Mouse (Mus musculus) macrophage (primary cell): ENCODE data around the gene Kcnh5. TPM values are rescaled to one million over a fixed set of nuclear protein-coding genes. Genes with fewer than 3 reads are reported as not detected.

Experiments used
- H3K27ac ChIP-seq: fragments of 350-480 bp; formaldehyde crosslinking; 2 replicates; pipeline ENCODE4 v1.9.0; 2021
- H3K36me3 ChIP-seq: fragments of 350-480 bp; formaldehyde crosslinking; 2 replicates; pipeline ENCODE4 v1.9.0; 2021; ENCODE audit errors: inconsistent target
- H3K4me3 ChIP-seq: fragments of 350-480 bp; formaldehyde crosslinking; 2 replicates; pipeline ENCODE4 v1.9.0; 2021; ENCODE audit errors: inconsistent target
- H3K79me2 ChIP-seq: fragments of 350-480 bp; formaldehyde crosslinking; 2 replicates; pipeline ENCODE4 v1.9.0; 2021; ENCODE audit errors: inconsistent target
- WGBS: methylation state at CpG from one replicate; pipeline ENCODE4 v1.1.7; 2026; ENCODE audit warnings: inconsistent platforms; ENCODE audit not compliant: missing documents; 5-methylcytosine and 5-hydroxymethylcytosine counted together
- polyA plus RNA-seq: library from polyadenylated mRNA; stranded (reverse); fragments of 250-400 nt; gene quantifications from 3 replicates; pipeline ENCODE4 v1.2.4, GENCODE M21; 2018; ENCODE audit warnings: inconsistent platforms
- total RNA-seq, 78 experiments: library from RNA; depleted of rRNA; stranded (reverse); fragments of 250-400 nt; gene quantifications; 1 replicate in 9 of 78; 2 replicates in 24 of 78; 3 replicates in 43 of 78; 4 replicates in 2 of 78; pipeline ENCODE4 v1.2.4; 2018; ENCODE audit warnings: inconsistent platforms in 56 of 78

The Kcnh5 gene
- total RNA-seq (2018; cell fraction: chromatin; rRNA removed), result not detected
- not detected for total RNA-seq (2018; cell fraction: cytosol; rRNA removed)
- not detected for total RNA-seq (2018; cell fraction: nucleus; rRNA removed)
- polyA plus RNA-seq, result not detected in 3 replicates

GRCm38 (mm10) chr12:75176691-75177645 is at the start of gene Kcnh5:
TSS of gene Kcnh5 (minus strand) at chr12:75177332.
- H3K79me2 ChIP-seq, result no peaks in the 10 kb centered on the region
- no peaks in the 10 kb centered on the region for H3K36me3 ChIP-seq
- 3% methylated on average over 52 of the region's 52 CpGs for WGBS
- no peak within 1 kb of the TSS for H3K4me3 ChIP-seq
- no peak within 1 kb of the TSS for H3K27ac ChIP-seq

- H3K4me3 ChIP-seq, result no peak overlapping the region
- H3K27ac ChIP-seq, result no peak overlapping the region
- no peaks in the 10 kb centered on the region for H3K79me2 ChIP-seq
- 94% methylated on average over 1 of the region's 1 CpGs for WGBS
- H3K36me3 ChIP-seq, result no peaks in the 10 kb centered on the region
Observed at GRCm38 (mm10) chr12:75223966-75224365, 46.8 kb upstream of the Kcnh5 start.

GRCm38 (mm10) chr12:75189413-75189812 is 12.3 kb upstream of the Kcnh5 start:
- Histone ChIP-seq H3K27ac (no peak overlapping the region), H3K4me3 (no peak overlapping the region), H3K36me3 (no peaks in the 10 kb centered on the region), H3K79me2 (no peaks in the 10 kb centered on the region)
- WGBS, result 81% methylated on average over 2 of the region's 2 CpGs

GRCm38 (mm10) chr12:75182646-75183045 is 5.5 kb upstream of the Kcnh5 start:
- 88% methylated on average over 7 of the region's 7 CpGs for WGBS

GRCm38 (mm10) chr12:75179491-75179890 is 2.4 kb upstream of the Kcnh5 start:
- H3K79me2 ChIP-seq, result no peaks in the 10 kb centered on the region
- 22% methylated on average over 8 of the region's 8 CpGs for WGBS
- no peaks in the 10 kb centered on the region for H3K36me3 ChIP-seq
- H3K4me3 ChIP-seq, result no peak overlapping the region
- H3K27ac ChIP-seq, result no peak overlapping the region

More at GRCm38 (mm10) chr12:75182646-75183045, 5.5 kb upstream of the Kcnh5 start:
- no peaks in the 10 kb centered on the region for H3K36me3 ChIP-seq
- no peak overlapping the region for H3K27ac ChIP-seq
- H3K79me2 ChIP-seq, result no peaks in the 10 kb centered on the region
- no peak overlapping the region for H3K4me3 ChIP-seq

- no peaks in the 10 kb centered on the region for H3K36me3 ChIP-seq
- WGBS, result 8% methylated on average over 13 of the region's 13 CpGs
Observed at GRCm38 (mm10) chr12:75177646-75178030, 506 bp upstream of the Kcnh5 start.

GRCm38 (mm10) chr12:75175931-75176565 is 1.1 kb downstream of the Kcnh5 start:
- no peaks in the 10 kb centered on the region for H3K79me2 ChIP-seq
- H3K4me3 ChIP-seq, result no peak overlapping the region
- H3K36me3 ChIP-seq, result no peaks in the 10 kb centered on the region
- no peak overlapping the region for H3K27ac ChIP-seq
- 6% methylated on average over 19 of the region's 19 CpGs for WGBS

More at GRCm38 (mm10) chr12:75177646-75178030, 506 bp upstream of the Kcnh5 start:
- no peak overlapping the region for H3K27ac ChIP-seq
- no peaks in the 10 kb centered on the region for H3K79me2 ChIP-seq
- no peak overlapping the region for H3K4me3 ChIP-seq

- Histone ChIP-seq H3K27ac (no peak overlapping the region), H3K4me3 (no peak overlapping the region), H3K36me3 (no peaks in the 10 kb centered on the region), H3K79me2 (no peaks in the 10 kb centered on the region)
- 18% methylated on average over 2 of the region's 2 CpGs for WGBS
Observed at GRCm38 (mm10) chr12:75170970-75171369, 6.2 kb downstream of the Kcnh5 start.

- H3K27ac ChIP-seq, result no peak overlapping the region
- no peaks in the 10 kb centered on the region for H3K79me2 ChIP-seq
- no peak overlapping the region for H3K4me3 ChIP-seq
- 92% methylated on average over 2 of the region's 2 CpGs for WGBS
- no peaks in the 10 kb centered on the region for H3K36me3 ChIP-seq
Observed at GRCm38 (mm10) chr12:75153076-75153568, 24.0 kb downstream of the Kcnh5 start.

GRCm38 (mm10) chr12:75139792-75140191 is 37.3 kb downstream of the Kcnh5 start:
- Histone ChIP-seq H3K79me2 (no peaks in the 10 kb centered on the region), H3K27ac (no peak overlapping the region), H3K4me3 (no peak overlapping the region), H3K36me3 (no peaks in the 10 kb centered on the region)
- 100% methylated on average over 1 of the region's 1 CpGs for WGBS

GRCm38 (mm10) chr12:75091921-75092320 is 85.2 kb downstream of the Kcnh5 start:
- 86% methylated on average over 5 of the region's 5 CpGs for WGBS
- Histone ChIP-seq H3K4me3 (no peak overlapping the region), H3K79me2 (no peaks in the 10 kb centered on the region), H3K27ac (no peak overlapping the region), H3K36me3 (no peaks in the 10 kb centered on the region)

- H3K36me3 ChIP-seq, result no peaks in the 10 kb centered on the region
- 100% methylated on average over 1 of the region's 1 CpGs for WGBS
- H3K4me3 ChIP-seq, result no peak overlapping the region
- no peaks in the 10 kb centered on the region for H3K79me2 ChIP-seq
- no peak overlapping the region for H3K27ac ChIP-seq
Observed at GRCm38 (mm10) chr12:75090957-75091356, 86.2 kb downstream of the Kcnh5 start.

- Histone ChIP-seq H3K27ac (no peak overlapping the region), H3K36me3 (no peaks in the 10 kb centered on the region), H3K79me2 (no peaks in the 10 kb centered on the region), H3K4me3 (no peak overlapping the region)
- 60% methylated on average over 5 of the region's 5 CpGs for WGBS
Observed at GRCm38 (mm10) chr12:75077175-75077574, 100.0 kb downstream of the Kcnh5 start.

- 93% methylated on average over 2 of the region's 2 CpGs for WGBS
- Histone ChIP-seq H3K79me2 (no peaks in the 10 kb centered on the region), H3K27ac (no peak overlapping the region), H3K4me3 (no peak overlapping the region), H3K36me3 (no peaks in the 10 kb centered on the region)
Observed at GRCm38 (mm10) chr12:75071043-75071442, 106.1 kb downstream of the Kcnh5 start.

- Histone ChIP-seq H3K27ac (no peak overlapping the region), H3K36me3 (no peaks in the 10 kb centered on the region), H3K4me3 (no peak overlapping the region), H3K79me2 (no peaks in the 10 kb centered on the region)
Observed at GRCm38 (mm10) chr12:75062571-75062970, 114.6 kb downstream of the Kcnh5 start.
